Comparison of ENCODE assay signal across 8 mouse cellular contexts in genomic region chrX:159626208-159626906, GRCm38 (mm10). TPM values are rescaled to one million over a fixed set of nuclear protein-coding genes. Genes with fewer than 3 reads are reported as not detected.
DNase-seq lines count a peak whose midpoint lies in the region; ATAC-seq and TF ChIP-seq lines count a peak whose summit lies in the region.

No protein-coding gene starts in this region.

- H3K27ac ChIP-seq in stomach, postnatal 0 days (replicated peaks), result no peak overlapping the region

- peak overlapping the region; percentile 93 for H3K4me3 ChIP-seq in megakaryocyte, embryonic 14.5 days (replicated peaks)
- peak overlapping the region; percentile 51 for H3K4me3 ChIP-seq in stomach, postnatal 0 days (ENCODE audit: low read depth, low read length)

- H3K4me1 ChIP-seq in megakaryocyte, embryonic 14.5 days, result peaks cover 19% of the 10 kb centered on the region
- H3K4me1 ChIP-seq in stomach, postnatal 0 days (replicated peaks; ENCODE audit: control insufficient read depth, insufficient read depth), result no peaks in the 10 kb centered on the region

- TF ChIP-seq CTCF in stomach, postnatal 0 days (IDR thresholded peaks at IDR 0.05; ENCODE audit: low read depth), result peak; percentile 77

- WGBS in stomach, postnatal 0 days, result 12% methylated on average over 12 of the region's 12 CpGs

- peak; percentile 16 for DNase-seq in embryo, embryonic 10 days (ENCODE audit: low spot score)
- no peak for DNase-seq in embryo, embryonic 10.5 days (ENCODE audit: low spot score)
- DNase-seq in ES-CJ7 (ENCODE audit: low read depth, low spot score), result peak; percentile 37
- DNase-seq in cerebellum, postnatal 36 days, result peak; percentile 10
- peak; percentile 8 to 63 for DNase-seq in layer of hippocampus, postnatal 14 days (ENCODE audit: low spot score in 2 of 2)
- DNase-seq in stomach, postnatal 0 days (ENCODE audit: low spot score), result peak; percentile 14

- no peaks in the 10 kb centered on the region for H3K9me3 ChIP-seq in megakaryocyte, embryonic 14.5 days
- no peaks in the 10 kb centered on the region for H3K9me3 ChIP-seq in stomach, postnatal 0 days (ENCODE audit: control insufficient read depth, low read length)

- H3K27me3 ChIP-seq in megakaryocyte, embryonic 14.5 days (replicated peaks), result peaks cover 12% of the 10 kb centered on the region
- H3K27me3 ChIP-seq in stomach, postnatal 0 days (ENCODE audit: control insufficient read depth, insufficient read depth, low read length), result no peaks in the 10 kb centered on the region

- H3K36me3 ChIP-seq in megakaryocyte, embryonic 14.5 days (replicated peaks; ENCODE audit: low read length), result no peaks in the 10 kb centered on the region
- H3K36me3 ChIP-seq in stomach, postnatal 0 days (ENCODE audit: control insufficient read depth, insufficient read depth, low read length), result no peaks in the 10 kb centered on the region

- ATAC-seq in hematopoietic stem cell, adult 5-6 weeks (replicated peaks in 1 of 2; ENCODE audit: insufficient read depth in 1 of 2, low FRiP score in 2 of 2, low TSS enrichment in 1 of 2, low read depth in 1 of 2, poor library complexity in 2 of 2, severe bottlenecking in 2 of 2), result peak; percentile 63 to 73
- ATAC-seq in stomach, postnatal 0 days (ENCODE audit: low FRiP score, low TSS enrichment), result peak; percentile 68

- H3K9ac ChIP-seq in stomach, postnatal 0 days (ENCODE audit: low read length), result 0 out of 2 replicates have a peak overlapping the region, but pooled peaks have one; percentile 13

- TF ChIP-seq EP300 in stomach, postnatal 0 days (optimal IDR thresholded peaks at IDR 0.05), result no peak

- H3K4me2 ChIP-seq in stomach, postnatal 0 days (replicated peaks; ENCODE audit: low read depth), result peak overlapping the region; percentile 70

RNA-seq across cellular contexts. Expression of gene Sh3kbp1, which starts 0.7 kb away (rescaled TPM):
- 88.6 and 110 TPM in 2 replicates for total RNA-seq in hematopoietic stem cell, adult 5-6 weeks (2017)
- 10 to 100 TPM; 50.5 to 52.1 TPM for total RNA-seq in layer of hippocampus, postnatal 14 days (2021)
- 1.5 and 1.9 TPM in 2 replicates for polyA plus RNA-seq in megakaryocyte, embryonic 14.5 days (2012; ENCODE audit: insufficient read depth, low replicate concordance)
- polyA plus RNA-seq in stomach, postnatal 0 days (2015; fragmentation: Nextera tagmentation; extraction: Ambion mirVana), result 11.0 and 13.3 TPM in 2 replicates
